Mouse (Mus musculus) c-Kit-positive CD71-positive TER-119-positive erythroid progenitor cells, embryonic 14.5 days (primary cell): ENCODE results near the gene Hif1an.
A peak's percentile ranks its signal among the peaks of the same experiment; 100 is the strongest.

Source experiments
- DNase-seq: peaks from one replicate; pipeline ENCODE4 v3.0.0-alpha.2; 2013; ENCODE audit warnings: low spot score

Hif1an gene

DNA sequence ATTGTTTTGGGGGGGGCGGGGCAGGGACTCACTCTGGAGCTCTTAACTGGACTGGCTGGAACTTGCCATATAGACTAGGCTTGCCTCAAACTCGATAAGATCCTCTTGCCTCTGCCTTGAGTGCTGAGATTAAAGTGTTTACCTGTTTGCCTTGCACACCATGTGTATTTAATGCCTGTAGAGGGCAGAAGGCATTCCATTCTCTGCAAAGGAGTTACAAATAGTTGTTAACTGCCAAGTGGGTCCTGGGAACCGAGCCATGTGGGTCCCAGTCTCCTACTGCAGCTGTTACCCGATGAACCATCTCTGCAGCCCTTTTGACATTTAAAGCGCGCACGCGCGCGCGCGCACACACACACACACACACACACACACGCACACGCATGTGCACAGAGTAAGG, 1.4 kb downstream of the Hif1an start:
- no peak for DNase-seq

- DNase-seq: no peak
Observed at GRCm38 (mm10) chr19:44567763-44568162, 5.1 kb downstream of the Hif1an start.

GRCm38 (mm10) chr19:44576275-44576674, 13.6 kb downstream of the Hif1an start:
- DNase-seq: no peak

- no peak for DNase-seq
Observed at GRCm38 (mm10) chr19:44578038-44578437, 15.4 kb downstream of the Hif1an start.

DNA sequence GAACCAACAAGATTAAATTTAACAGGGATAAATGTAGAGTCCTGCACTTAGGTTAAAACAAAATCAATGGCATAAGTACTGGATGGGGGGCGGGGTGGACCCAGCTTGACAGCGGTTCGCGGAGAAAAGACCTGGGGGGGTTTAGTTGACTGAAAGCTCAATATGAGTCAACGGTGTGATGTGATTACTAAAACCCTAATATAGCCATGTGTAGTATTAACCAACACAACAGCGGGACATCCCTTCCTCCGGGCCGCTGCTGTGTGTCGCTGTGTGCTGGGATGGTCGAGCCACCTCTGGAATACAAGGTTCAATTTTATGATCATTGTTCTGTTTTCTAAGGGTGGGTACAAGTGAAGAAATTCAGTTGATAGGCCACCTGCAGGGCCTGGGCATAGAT, 19.5 kb downstream of the Hif1an start:
- DNase-seq: no peak

- DNase-seq: peak; percentile 72
Observed at GRCm38 (mm10) chr19:44582638-44583309, 20.1 kb downstream of the Hif1an start.

DNA sequence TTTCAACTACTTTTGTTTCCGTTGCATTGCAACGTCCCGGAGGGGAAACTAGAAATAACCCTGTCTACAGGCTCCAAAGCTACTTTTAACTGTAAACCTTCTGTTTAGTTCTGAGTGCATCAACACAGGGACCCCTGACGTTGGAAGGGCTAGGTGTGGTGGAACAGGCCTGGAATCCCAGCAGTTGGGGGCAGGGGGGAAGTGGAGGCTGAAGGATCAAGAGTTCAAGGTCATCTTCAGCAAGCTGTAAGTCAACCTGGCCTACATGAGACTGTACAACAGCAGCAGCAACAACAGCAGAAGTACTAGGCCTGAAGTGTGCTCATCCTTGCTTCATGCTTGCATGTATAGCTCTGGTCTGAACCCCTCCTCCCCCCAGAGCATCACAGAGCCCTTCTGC, 25.4 kb downstream of the Hif1an start:
- DNase-seq: no peak

- no peak for DNase-seq
Observed at GRCm38 (mm10) chr19:44589591-44590223, 27.1 kb downstream of the Hif1an start.

- no peak for DNase-seq
Observed at GRCm38 (mm10) chr19:44590992-44591391, 28.3 kb downstream of the Hif1an start.

GRCm38 (mm10) chr19:44591638-44592037, 29.0 kb downstream of the Hif1an start:
- no peak for DNase-seq

DNA sequence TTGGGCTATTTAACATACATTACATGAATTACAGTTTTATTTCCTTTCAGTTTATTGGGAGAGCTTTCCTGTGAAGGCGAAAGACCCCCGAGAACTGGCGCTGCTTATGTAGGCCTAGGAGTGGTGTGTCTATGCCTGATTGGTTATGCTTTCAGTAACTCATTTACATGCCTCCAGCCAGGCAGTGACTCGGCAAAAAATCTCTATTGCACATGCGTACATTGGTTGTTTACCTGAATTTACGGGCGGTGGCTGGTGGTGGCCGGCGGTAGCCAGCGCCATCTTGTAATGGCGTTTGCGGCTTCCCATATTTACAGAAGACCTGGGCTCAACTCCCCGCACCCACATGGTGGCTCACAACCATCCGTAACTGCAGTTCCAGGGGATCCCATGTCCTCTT, 31.5 kb downstream of the Hif1an start:
- DNase-seq: no peak

DNA sequence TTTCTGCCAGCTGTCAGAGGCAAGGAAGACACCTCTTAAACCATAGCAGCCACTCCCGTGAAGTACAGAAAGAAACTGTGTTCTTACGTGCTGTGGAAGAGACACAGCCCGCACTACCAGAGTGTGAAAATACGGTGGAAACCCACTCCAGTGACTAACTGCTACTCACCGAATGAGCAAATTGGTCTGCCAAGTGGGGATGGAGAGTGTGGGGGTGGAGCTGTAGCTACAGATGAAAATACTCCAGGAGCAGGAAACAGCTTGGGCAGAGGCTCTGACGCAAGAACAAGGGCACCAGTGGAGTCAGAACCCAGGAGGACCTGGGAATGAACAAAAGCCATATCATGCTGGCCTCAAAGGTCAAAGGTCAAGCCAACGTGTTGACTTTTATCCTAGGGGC, 55.5 kb downstream of the Hif1an start:
- no peak for DNase-seq
